Mouse (Mus musculus) embryonic fibroblast, embryonic 13.5 days (primary cell): Measurements from ENCODE around the gene Lman2l.

ENCODE experiments used
- CTCF ChIP-seq: IDR thresholded peaks from 2 replicates; pipeline ENCODE4 v1.5.1; 2011; ENCODE audit warnings: mild to moderate bottlenecking, control low read depth, low read length, moderate library complexity, borderline replicate concordance; ENCODE audit not compliant: insufficient read depth
- POLR2A ChIP-seq: IDR thresholded peaks from 2 replicates; pipeline ENCODE4 v1.6.1; 2011; ENCODE audit warnings: low read depth, mild to moderate bottlenecking, control low read depth, low read length, moderate library complexity

- TF ChIP-seq POLR2A (no peak), CTCF (no peak)
These were observed 42.0 kb upstream of the Lman2l start for GRCm38 (mm10) chr1:36487111-36487510.
